Mouse (Mus musculus) lung, postnatal 14 days (tissue): ENCODE results near the gene Zdhhc16.

Experiments used
- DNase-seq: peaks from one replicate; pipeline ENCODE4 v3.0.0; 2021

Zdhhc16 gene

DNA sequence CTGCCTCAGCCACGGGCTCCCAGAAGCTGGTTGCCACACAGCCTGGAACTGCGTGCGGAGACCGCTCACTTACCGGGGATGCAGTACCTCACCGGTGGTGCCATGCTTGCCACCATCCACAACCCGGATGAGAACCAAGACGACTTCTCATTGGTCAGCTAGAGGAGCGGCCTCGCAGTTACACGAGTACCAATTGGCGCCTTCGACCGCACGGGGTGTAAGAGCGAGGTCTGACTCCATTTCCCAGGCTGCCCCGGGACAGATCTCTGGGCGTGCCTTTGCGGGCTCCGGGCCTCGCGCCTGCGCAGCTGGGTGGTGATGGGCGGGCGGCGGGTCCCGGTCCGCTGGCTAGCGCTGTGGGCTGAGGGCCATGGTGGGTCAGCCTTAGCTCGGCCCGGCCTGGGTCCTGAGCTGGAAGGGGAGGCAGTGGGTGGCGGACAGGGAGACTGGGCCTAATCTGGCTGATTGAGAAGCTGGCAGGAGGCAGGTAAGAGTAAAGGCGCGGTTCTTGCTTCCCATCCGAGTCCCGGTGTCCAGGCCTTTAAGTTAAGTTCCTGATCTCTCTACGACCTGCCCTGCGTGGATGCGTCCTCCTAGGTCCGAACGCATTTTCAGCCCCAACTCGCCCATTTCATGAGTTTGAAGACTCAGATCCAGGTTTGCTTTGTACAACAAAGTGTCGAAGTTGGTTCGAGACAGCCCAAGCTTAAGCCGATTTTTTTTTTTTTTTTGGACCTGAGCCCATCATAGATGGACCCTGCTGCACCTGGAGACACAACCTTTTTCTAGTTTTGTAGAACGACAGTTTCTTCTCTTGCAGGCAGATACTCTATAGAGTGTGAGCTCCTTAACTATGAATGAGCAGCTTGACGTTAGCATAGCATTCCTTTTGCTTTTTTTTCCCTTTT is at the start of gene Zdhhc16, which contains the start of gene Exosc1:
Zdhhc16 (plus strand) TSS at position 302 of the 908 bp plus-strand sequence.
Exosc1 (minus strand) TSS at position 245 of the 908 bp plus-strand sequence.
- peak; percentile 97 for DNase-seq

DNA sequence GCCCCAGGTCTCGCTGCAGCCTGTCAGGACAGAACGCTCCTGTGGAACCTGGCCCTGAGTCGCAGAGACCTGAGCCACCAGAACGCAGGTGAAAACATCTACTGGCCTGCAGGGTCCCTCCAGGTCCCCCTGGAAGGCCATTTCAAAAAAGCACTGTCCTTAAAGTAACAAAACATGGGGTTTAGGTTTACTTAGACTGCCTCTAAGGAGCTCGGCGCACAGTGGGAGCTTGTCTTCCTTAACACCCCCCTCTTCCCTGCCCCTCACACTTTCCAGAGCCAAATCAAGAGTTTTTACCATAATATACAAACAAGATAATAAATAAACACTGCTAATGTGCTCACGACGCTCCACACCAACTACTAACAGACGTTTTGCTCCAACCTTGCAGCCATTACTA is 49.4 kb upstream of the Zdhhc16 start:
- DNase-seq = no peak

DNA sequence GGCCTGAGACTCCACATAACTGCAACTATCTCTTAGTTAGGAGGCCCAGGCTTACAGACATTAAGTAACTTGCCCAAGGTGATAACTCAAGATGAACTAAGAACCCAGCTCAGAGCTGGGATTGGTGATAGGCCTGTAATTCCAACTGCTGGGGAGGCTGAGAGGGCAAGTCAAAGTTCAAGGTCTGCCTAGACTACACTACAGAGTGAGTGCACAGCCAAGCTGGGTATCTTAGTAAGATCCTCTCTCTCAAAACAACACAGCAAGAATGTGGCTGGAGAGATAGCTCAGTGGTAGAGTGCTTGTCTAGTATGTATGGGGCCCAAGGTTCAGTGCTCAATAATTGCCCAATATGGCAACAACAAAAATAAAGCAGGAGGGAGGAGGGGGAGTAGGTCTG is 45.1 kb upstream of the Zdhhc16 start:
- no peak for DNase-seq

DNA sequence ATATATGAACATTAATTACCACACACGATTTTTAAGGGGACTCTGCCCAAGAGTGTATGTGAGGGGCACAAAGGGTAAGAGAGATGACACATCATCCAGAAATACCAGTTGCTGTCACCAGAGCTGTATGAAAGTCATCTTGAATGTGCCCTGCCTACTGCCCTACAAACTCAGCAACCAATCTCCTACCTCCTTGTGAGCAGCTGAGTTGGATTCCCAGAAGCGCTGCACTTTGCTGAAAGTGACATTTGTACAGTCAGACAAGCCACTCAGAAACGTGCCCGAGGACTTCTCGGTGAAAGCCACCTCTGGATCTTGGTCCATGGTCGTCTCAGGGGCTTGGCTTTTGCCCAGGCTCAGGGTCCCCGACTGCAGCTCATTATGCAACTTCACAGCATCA is 38.3 kb upstream of the Zdhhc16 start:
- DNase-seq = no peak

DNA sequence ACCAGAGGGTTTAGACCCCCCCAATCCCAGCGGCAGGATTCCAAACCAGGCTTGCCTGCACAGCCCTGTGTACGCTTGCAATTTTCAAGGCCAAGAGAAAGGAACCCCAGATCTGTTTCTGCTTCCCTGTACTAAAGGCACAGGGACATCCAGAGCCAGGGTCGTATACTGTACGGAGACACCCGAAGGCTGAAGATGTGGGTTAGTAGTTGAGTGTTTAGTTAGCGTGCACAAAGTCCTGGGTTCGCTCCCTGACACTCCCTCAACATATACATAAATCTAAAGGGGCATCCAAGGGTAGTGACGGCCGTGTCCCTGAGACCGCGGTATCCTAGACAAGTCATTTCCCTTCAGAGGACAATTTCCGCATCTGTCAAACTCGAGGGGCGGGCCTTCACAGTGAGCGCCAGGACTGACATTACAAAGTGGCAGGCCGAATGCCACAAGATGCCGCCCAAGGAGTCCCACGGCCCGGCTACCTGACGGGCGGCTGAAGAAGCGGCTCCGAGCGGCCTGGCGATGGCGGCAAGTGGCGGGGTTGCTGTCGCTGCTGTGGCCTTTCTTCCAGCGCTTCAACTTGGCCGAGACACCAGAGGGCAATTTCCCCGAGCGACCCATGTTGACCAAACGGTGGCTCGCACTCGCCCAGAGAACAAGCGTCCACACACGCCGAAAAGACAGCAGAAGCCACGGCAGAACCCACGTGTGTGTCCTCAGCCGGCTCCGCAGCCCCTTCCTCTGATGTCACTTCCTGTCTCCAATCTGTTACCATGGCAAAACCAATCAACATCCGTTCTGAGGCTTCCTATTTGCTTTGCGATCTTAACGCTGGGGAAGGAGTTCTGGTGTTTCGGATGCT is 37.6 kb upstream of the Zdhhc16 start, which contains the start of gene Rrp12:
Rrp12 (minus strand) TSS at position 714 of the 859 bp plus-strand sequence.
- DNase-seq = peak; percentile 79

DNA sequence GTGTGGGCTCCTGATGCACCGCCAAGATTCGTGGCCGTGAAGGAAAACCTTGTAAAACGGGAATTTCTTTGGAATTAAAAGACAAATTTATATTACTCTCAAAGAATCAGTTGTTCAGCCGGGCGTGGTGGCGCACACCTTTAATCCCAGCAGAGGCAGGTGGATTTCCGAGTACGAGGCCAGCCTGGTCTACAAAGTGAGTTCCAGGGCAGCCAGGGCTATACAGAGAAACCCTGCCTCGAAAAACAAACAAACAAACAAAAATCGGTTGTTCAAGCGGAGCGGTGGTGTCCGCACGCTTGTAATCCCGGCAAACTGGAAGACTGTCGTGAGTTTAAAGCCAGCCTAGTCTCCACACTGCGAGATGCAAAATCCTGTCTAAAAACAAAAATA is 37.0 kb upstream of the Zdhhc16 start:
- no peak for DNase-seq

DNA sequence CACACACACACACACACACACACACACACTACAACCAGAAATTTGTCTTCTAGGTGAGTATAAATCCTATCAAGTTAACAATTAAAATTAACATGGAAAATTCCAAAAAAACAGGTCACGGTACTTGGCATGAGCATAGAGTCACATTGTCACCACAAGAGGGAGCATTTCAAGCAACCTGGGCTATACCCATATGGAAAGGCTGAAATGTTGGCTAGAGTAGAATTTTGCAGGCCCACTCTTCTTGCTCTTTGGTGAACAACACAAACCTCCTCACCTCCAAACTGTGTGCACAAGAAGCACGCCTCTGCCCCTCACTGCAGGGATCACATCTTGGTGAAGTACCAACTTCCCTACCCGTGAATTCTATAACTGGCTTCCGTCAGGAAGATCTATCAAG is 34.4 kb upstream of the Zdhhc16 start:
- peak; percentile 40 for DNase-seq

DNA sequence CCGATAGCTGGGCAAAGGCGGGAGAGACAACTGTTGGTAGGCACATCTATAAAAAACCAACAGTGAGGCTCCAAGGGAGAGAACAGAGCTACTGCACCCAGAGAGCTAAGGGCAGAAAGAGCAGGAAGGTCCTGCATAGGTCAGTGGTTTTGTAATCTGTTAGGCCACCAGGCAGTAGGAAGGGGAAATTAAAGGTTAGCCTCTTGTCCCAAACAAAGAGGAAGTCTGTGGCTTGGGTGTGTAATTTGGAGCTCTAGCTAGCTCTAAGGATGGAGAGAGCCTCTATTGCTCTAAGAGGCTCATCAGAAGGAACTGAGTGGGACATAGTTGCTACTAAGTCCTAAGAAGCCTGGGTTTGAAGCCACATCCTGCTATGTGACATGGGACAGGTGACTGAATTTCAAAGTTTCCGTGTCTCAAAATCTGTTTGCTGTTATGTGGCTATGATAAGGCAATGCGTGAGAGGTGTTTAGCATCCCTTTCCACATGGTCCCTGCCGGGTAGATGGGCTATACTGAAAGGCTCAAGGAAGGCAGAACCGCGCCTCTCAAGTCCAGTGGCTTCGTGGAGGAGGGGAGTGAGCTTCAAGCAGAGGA is 32.7 kb upstream of the Zdhhc16 start:
- DNase-seq = no peak

DNA sequence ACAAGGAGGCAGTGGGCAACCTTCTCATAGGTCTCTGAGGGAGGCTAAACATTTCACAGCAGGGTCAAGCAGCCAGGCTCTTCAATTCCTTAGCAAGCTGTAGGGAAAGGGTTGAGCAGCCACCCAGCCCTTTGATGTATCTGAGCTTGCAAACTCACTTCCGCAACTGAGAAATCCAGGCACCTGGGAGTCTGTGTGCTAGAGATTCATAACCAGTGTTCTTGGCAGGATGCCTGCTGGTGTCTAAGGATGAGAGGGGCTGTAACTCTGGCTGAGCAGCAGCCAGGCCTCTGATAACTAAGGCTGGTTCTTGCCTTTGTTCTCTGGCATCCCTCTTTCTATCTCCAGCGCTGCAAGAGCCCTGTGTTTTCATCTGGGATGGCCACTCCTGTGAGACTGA is 31.6 kb upstream of the Zdhhc16 start:
- DNase-seq = no peak

DNA sequence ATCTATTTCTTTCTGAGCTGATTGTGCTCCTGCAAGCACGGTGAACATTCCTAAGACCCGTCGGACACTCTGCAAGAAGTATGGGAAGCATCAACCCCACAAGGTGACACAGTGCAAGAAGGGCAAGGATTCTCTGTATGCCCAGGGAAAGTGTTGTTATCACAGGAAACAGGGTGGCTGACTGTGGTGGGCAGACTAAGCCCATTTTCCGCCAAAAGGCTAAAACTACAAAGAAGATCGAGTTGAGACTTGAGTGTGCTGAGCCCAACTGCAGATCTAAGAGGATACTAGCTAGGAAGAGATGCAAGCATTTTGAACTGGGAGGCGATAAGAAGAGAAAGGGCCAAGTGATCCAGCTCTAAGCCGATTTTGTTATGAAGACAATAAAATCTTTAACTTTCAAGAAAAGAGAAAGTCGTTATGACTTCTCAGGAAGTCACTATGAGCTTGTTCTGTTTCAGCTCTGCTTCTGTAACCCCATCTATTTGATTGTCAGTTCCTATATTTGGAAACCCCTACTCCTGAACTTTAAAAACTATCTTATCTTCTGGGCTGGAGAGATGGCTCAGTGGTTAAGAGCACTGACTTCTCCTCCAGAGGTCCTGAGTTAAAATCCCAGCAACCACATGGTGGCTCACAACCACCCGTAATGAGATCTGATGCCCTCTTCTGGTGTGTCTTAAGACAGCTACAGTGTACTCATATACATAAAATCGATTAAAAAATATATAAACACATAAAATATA is 30.3 kb upstream of the Zdhhc16 start:
- no peak for DNase-seq

DNA sequence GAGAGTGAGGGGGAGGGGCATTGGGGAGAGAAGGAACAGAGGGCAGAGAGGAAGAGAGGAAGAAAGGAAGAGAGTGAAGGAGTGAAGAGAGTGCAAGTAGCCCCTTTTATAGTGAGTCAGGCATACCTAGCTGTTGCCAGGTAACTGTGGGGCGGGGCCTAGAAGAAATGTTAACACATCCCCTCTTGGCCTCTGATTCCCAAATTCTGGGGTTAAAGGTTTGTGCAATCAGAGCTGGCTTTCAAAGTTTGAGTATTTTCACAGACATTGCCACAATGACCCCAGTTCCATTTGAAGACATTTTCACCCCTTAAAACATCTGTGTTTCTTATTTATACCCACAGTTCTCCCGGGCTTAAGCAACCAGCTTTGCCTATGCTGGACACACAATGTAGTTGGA is 28.0 kb upstream of the Zdhhc16 start:
- no peak for DNase-seq

DNA sequence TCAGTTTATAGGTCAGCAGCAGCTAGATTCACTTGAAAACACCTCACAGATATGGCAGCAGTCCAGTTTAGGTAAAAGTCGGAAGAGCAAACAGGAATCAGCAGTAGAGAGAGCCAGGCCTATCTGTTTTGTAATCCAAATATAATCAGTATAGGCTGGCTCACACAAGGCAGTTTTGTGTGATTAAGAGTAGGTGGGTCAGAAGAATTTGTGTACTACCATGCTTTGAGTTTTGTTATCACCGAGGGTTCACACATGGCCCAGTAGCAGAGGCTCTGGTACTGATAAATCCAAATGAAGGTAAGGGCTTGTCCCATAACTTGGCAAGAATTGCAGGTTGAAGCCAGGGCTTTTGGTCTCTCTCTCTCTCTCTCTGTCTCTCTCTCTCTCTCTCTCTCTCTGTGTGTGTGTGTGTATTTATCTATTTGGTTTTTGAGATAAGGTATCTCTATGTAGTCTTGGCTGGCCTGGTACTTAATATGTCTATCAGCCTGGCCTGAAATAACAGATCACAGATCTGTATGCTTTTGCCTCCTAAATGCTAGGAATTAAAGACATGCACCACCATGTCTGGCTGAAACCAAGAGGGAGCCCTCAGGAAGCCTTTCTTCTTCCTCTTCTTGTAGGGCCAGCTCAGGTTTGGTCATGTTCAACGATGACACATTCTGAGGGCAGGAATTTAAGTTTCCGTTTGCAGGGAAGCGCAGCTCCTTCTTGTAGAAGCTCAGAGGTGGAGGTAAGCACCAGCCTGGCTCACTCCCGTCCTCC is 26.8 kb upstream of the Zdhhc16 start:
- no peak for DNase-seq

DNA sequence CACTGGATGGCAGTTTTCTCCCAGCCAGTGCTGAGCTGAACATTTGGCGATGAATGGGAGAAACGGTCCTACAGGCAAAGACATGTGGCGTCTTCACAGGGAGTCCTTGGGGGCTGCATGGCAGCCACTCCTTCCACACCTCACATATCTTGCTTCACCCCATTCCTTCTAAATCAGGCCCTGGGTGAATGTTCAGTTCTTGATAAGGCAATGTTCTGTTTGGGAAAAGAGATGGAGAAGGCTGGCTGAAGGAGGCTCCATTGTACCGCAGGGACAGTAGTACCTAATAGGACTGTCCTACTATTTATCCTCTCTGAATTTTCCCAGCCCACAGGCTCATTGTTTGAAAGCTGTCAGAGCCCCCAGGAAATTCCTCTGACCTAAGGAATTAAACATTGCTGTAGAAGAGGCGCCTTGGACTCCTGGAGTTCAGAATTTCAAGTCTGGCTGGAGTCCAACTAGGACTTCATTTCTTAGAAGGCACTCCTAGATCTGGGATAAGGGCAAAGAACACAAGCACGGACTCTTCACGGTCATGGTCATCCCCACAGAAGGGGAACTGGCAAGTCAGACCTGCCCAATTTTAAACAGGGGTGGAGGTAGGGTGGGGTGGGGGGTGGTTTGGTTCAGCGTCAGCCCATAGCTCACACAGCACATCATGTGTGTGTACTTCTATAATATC is 26.1 kb upstream of the Zdhhc16 start:
- no peak for DNase-seq

DNA sequence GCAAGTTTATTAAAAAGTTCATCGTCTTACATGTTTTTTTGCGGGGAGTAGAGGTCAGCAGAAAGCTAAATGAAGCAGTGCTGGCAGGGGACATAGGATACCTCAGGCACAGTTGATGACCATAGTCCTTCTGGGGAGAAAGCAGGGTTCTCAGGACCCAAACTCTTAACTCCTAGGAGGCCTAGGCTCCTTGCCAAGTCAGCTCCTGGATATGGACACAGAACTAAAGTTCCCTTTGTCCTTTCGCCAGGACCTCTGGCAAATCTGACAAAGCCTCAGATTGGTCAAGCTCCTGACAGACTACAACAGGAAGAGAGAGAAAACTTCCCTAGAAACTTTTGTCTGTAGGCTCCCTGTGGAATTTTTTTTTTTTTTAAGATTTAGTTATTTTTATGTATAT is 24.5 kb upstream of the Zdhhc16 start:
- DNase-seq = no peak

DNA sequence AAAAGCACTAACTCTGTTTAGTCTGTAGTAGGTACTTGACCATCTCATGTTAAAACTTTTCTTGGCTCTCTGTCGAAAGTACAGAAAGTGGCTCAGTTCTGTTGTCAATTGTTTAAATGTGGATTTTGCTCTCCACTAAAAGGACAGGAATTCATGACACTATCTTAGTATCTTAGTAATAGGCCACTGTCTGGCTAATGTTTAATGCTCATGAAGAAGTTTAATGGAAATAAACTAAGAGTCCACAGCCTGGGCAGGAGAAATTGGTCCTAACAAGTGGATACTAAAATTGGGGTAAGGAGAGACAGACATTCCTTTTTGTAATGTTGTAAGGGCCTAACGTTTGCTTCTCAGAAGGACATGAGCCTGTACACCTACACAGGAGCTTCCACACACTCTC is 22.9 kb upstream of the Zdhhc16 start:
- DNase-seq = no peak

DNA sequence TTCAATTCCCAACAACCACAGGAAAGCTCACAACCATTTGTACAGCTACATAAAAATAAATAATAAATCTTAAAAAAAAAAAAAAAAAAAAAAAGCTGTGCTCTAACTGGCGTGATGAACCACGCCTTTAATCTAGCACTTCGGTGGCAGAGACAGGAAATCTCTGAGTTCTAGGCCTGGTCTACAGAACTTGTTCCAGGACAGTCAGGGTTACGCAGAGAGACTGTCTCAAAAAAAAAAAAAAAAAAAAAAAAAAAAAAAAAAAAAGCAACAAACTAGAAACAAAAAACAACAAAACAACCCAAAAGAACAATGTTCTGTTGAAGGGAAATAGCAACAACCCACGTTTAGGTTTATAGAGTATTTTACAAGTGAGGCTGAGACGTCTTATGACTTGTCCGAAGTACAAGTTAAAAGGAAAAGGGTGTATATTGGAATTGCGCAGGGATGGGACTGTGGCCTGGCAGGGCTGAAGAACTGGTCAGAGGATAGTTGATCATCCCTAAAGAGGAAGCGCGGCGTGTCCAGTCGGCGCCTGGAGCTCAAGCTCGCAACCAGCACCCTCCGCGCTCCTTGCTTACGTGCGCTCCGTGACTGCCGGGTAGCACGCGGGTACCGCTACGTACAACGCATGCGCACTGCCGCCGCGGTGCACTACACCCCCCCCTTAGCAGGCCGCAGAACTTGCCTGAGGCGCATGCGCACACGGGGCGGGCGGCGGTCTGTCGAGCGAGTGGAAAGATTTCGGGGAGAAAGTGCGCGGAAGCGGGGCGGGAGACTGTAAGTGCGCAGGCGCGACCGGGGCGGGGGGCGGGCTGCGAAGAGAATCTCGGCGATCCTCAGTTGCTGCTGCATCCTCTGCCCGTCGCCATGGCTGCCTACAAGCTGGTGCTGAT is 21.9 kb upstream of the Zdhhc16 start, which contains the start of gene Pgam1:
Pgam1 (plus strand) TSS at position 746 of the 896 bp plus-strand sequence.
- peak; percentile 97 for DNase-seq

DNA sequence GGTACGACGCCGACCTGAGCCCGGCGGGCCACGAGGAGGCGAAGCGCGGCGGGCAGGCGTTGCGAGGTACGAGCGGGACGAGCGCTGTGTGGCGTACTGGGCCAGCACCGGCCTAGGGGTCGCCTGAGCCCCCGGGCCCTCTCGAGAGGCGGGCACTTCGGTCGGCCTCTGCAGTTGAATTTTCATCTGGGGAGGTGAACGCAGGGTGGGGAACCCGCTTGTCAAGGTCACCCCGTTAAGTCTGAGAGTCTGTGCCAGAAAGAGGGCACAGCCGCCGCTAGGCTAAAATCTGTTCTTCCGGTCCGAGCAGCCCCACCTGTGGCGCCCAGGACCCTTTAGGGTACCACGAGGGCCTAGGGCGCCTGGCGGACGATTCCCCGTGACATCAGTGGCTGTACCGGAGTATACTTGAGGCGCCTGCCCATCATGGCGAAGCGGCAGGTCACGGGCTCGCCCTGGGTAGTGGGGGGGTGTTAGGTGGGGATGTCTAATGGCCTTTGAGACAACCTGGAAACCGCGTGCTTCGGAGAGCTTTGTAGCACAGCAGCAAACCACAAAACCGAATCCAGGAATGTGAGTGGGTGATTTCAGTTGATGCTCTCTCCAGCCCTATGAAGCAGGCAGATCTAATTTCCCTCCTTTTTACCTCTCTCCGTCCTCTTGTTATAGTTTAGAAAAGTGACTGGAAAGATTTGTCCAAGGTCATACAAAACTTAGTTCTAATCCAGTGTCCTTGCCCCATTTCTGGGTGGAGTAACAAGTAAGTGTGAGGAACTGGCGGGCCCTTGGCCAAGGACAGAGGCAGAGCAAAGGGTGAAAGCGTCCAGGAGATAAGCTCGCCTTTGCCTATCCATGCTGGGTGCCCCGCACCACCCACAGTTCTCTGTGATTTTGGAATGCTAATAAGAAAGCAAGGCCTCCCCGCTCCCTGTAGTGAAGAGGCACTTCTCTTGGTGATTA is 20.9 kb upstream of the Zdhhc16 start:
- DNase-seq = peak; percentile 34

DNA sequence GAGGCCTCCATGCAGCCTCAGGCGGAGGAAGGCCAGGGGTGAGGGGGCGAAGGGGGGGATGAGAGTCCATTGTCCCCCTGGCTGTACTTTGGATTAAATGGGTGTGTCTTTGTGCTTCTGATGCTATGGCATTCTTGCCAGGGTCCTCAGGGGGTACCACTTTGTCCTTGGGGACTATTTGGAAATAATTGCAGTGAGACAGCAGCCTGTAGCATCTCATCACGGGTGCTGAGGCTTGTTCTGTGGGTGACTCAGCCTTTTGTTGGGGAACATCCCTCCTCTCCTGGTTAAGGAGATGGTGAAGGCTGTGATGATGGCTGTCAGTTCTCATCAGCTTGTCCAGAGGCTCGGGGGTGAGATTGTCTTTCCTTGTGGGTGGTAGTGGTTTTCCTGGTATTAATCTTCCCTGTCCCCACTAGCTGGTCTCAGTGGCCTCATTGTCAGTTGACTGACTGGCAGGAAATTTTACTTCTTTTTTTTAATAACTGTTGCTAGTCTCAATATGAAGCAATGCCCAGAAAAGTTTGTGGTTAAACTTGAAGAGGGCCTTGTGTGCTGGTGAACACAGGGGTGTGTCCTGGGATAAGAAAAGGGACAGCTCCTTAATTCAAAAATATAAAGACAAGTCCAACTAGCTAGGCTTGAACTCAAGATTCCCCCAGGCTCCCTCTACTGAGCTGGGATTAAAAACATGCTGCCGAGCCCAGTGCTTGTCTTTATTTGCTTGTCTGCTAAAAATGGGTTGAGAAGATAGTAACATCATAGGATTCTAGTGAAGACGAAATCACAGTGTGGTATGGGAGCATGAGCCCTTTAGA is 19.3 kb upstream of the Zdhhc16 start:
- no peak for DNase-seq
